Mouse (Mus musculus): ENCODE data around the gene Mlst8.
A peak's percentile ranks its signal among the peaks of the same experiment; 100 is the strongest.

The Mlst8 gene

GRCm38 (mm10) chr17:24478663-24479380 lies at the start of gene Mlst8:
TSS of gene Mlst8 (minus strand) at chr17:24479078.
- peak; percentile 98 for DNase-seq

GRCm38 (mm10) chr17:24528560-24528918 lies 49.7 kb upstream of the Mlst8 start:
- no peak for DNase-seq

GRCm38 (mm10) chr17:24527723-24528559 lies 49.1 kb upstream of the Mlst8 start, which contains the start of gene Traf7:
TSS of gene Traf7 (minus strand) at chr17:24527938.
- DNase-seq: peak; percentile 95

- DNase-seq: no peak
Measured at GRCm38 (mm10) chr17:24527315-24527714, 48.4 kb upstream of the Mlst8 start.

DNA sequence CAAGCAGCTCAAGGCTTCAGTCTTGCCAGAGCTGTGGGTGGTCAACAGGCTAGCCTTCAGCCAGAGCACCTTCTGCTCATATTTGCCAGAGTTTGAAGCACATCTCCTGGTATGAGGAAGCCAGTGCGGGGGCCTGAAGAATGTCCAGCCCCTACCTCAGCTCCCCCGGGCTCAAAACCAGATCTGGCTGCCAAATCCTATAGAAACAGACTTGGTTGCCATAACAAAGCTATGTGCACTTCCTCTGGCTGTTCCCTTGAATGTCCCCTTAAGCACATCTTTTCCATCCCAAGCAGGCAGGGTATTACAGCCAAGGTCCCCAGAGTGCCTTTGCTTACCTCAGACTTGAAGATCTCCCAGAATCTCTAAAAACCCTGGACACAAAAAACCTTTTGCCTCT lies 45.9 kb upstream of the Mlst8 start:
- no peak for DNase-seq

DNA sequence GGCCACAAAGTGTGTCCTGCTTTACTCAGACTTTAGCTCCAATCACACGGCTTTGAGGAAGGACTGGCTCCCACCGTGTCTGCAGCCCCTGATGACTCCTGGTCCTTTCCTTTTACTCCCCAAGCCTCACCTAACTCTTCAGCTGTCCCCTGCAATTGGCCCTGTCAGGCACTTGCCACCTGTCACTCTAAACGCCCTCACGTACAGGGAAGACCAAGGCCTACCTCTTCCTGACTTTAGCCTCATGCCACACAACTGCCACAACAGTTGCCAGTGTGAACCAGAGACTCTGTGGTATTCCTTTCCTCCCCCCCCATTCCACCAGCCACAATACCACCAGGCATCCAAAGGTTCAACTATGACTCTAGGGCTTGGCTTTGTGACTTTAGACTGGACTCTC lies 41.6 kb upstream of the Mlst8 start:
- DNase-seq: no peak

- DNase-seq: peak; percentile 37
Measured at GRCm38 (mm10) chr17:24514270-24515257, 35.7 kb upstream of the Mlst8 start.

DNA sequence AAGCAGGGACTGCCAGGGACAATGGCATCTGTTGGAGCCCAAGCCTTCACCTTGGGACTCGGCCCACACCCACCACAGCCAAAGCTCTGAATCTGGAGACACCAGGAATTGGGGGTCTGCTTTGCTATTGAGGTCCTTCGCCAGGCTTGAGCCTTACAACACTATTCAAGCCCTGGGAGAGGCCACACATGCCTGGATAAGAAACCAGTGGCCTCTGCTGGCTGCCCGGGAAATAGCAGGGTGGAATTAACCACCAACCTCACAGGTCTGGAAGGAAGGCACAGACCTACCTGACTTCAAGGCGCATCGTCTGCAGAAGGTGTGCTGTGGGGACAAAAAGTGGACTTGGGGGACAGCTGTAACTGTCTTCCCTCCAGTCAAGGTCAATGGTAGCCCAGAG lies 34.7 kb upstream of the Mlst8 start:
- DNase-seq: peak; percentile 80

DNA sequence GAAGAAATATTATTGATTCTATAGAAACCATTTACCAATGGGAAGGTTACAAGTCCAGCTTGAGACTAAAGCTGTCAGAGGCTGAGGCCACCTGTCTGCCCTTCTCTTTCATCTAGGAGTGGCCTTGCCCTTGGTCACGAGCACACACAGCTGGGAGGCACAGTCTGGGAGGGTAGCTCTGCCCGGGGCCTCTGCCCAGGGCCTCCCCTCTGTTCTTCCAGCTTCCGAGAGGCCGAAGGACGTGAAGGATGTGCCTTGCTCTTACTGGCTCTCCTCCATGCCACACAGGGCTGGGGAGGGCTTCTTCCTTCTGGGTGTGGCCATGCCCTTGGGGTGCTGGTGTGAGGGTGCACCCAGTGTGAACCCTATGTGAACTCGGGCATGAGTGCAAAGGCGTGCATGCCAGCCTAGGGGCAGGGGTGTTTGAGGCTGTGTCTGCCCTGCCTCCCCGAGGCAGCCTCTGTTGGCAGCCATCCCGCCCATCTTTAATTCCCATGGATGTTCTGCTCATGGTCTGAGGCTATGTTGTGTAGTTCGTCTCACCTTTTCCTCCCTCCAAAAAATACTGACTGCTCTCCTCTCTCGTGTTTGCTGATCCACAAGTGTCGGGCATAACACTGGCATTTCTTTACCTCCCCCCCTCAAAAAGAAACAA lies 29.1 kb upstream of the Mlst8 start:
- DNase-seq: no peak

DNA sequence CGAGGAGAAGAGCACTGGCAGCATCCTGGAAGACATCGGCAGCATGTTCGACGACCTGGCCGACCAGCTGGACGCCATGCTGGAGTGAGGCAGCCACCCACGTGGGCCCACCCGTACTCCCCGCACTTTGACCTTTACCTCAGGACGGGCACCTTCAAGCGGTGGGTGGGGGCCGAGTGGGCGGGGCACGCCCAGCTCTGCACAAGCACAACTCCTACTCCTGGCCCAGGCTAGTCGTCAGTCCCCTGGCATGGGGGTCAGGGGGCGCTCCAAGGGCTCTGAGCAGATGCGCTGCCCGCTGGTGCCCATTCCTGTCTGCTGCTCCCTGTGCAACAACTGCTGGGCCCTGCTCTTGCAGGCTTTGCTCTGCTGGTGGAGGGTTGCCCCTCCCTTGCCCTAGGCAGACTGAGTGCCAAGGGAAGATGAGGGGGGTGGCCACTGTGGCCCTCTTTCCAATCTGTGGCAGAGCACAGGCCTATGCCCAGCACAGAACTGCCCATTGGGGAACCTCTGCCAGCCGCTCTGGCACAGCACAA lies 28.3 kb upstream of the Mlst8 start:
- no peak for DNase-seq

DNA sequence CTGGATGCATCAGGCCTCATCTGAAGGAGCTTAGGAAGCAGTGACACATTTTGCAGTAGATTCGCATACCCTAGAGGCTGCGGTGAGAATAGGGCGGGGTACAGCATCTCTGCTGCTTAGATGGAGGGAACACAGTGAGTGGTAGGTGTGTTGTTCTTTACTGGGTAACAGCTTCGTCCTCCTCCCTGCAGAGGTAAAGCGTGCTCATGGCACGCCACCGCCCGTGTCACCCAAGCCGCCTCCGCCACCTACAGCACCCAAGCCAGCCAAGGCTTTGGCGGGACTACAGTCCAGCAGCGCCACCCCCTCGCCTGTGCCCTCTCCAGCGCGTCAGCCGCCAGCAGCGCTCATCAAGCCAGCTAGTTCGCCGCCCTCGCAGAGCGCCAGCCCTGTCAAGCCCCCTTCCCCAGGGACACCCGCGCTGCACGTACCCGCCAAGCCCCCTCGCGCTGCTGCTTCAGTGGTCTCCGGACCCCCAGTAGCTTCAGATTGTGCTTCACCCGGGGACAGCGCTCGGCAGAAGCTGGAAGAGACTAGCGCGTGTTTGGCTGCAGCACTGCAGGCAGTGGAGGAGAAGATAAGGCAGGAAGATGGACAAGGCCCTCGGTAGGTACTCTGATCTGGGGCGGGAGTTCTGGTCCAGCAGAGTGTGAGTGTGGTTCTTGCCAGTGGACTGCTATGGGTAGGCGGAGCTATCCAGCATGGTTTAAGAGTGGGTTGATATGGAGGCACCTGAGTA lies 27.6 kb upstream of the Mlst8 start:
- no peak for DNase-seq

- no peak for DNase-seq
Measured at GRCm38 (mm10) chr17:24505286-24505955, 26.5 kb upstream of the Mlst8 start.

GRCm38 (mm10) chr17:24504085-24504484 lies 25.2 kb upstream of the Mlst8 start:
- no peak for DNase-seq

- no peak for DNase-seq
Measured at GRCm38 (mm10) chr17:24502208-24502607, 23.3 kb upstream of the Mlst8 start.

- no peak for DNase-seq
Measured at GRCm38 (mm10) chr17:24496026-24496425, 17.1 kb upstream of the Mlst8 start.

DNA sequence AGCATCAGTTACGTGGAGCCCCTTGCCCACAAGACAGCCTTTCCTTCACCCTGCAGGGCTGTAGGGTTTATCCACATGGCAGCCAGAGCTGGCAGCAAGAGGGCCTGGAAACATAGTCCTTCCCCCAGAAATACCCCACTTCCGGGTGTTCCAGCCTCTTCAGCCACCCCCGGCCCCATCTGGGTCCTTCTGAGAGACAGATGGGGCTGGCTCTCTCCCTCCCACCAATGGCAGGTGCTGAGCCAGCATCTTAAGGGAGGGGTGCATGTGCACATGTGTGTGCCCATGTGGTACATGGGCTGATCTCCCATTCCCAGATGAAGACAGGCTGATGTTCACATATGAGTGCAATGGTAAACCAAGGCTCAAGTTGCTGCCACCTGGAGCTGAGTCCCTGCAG lies 16.6 kb upstream of the Mlst8 start:
- DNase-seq: no peak

- peak; percentile 74 for DNase-seq
Measured at GRCm38 (mm10) chr17:24494627-24495335, 15.9 kb upstream of the Mlst8 start.

DNA sequence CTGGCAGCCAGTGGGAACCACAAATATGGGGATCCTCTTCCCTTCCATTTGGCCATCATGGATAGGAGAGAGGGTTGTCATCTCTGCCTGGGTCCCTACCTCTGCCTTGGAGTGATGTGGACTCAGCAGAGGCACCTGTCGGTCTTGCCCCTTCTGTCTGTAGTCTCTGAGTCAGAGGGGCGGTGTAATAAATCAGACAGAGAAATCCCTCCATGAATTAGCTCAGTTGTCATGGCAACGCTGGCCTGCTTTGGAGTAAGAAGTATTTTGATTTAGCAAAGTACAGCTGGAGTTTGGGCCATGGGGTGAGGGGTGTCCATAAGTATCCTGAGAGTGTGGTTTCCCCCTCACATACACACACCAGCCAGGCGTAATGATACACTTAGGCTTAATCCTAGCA lies 11.5 kb upstream of the Mlst8 start:
- DNase-seq: peak; percentile 35

- no peak for DNase-seq
Measured at GRCm38 (mm10) chr17:24489265-24490030, 10.6 kb upstream of the Mlst8 start.

All from kidney, postnatal 10 days (tissue).